Mouse (Mus musculus) embryo, embryonic 9.5 days (tissue): Measurements from ENCODE around the gene Gm49450.
"Not testable (repeated sequence)": the region's sequence is repeated elsewhere in the genome, so short reads cannot be mapped to it uniquely, and the experiment has no call there.

ENCODE experiments used
- DNase-seq: peaks from one replicate; pipeline ENCODE4 v3.0.0-alpha.2; 2017; ENCODE audit errors: extremely low spot score

Gene Gm49450

DNA sequence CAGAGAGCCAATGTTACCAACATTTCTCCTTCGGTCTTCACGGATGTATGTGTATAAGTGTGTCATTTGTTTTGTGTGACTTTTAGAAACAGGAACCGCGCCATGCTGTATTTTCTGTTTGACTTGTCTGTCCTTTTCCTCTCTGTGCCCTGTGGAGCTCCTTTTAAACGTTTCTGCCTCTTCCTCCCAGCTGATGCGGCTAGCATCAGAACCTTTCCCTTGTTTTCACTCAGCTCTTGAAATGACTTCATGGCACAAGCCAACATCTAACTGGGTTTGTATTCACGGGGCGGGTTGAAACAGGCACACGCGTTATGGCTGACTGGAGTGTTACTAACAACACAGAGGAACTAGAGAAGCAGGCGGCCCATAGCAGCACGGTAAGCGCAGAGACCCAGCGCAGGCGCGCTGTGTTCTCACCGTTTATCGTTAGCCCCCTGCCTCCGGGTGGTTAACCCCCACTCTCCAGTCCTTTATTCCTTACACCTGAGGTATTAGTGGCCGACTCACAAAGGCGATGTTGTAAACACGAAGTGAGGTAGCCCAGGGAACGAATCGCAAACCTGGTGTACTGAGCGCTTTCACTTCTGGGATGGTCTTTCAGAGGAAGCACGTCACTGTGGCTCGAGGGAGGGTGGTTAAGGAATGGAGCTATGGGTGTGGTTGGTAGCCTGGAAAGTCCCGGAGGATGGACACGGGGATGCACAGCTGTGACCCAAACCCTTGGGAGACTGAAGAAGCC lies 32.1 kb upstream of the Gm49450 start:
- DNase-seq: peak; percentile 75

DNA sequence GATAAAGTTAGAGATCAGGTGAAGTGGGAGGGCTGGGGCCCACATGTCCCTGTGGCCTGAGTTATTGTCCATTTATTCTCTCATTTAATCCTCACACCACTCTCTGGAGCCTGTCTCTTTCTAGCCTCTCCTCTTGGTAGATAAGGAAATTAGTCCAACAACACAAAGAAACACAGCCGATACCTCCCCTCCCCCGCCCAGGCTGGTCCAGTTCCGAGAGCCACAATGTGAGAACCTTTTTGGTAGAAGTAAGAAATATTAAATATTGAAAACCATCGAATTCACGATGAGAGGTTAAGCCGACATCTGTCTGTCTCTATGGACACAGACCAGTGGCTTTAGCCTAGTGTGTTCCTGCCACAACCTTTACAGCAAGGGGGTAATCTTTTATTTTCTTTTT lies 31.3 kb upstream of the Gm49450 start:
- peak; percentile 43 for DNase-seq

GRCm38 (mm10) chr15:98983431-98984081 lies 30.2 kb upstream of the Gm49450 start:
- peak; percentile 68 for DNase-seq

- no peak for DNase-seq
Measured at GRCm38 (mm10) chr15:98982100-98982499, 28.7 kb upstream of the Gm49450 start.

GRCm38 (mm10) chr15:98980012-98980614 lies 26.8 kb upstream of the Gm49450 start:
- peak; percentile 31 for DNase-seq

GRCm38 (mm10) chr15:98978409-98979172 lies 25.2 kb upstream of the Gm49450 start:
- no peak for DNase-seq

DNA sequence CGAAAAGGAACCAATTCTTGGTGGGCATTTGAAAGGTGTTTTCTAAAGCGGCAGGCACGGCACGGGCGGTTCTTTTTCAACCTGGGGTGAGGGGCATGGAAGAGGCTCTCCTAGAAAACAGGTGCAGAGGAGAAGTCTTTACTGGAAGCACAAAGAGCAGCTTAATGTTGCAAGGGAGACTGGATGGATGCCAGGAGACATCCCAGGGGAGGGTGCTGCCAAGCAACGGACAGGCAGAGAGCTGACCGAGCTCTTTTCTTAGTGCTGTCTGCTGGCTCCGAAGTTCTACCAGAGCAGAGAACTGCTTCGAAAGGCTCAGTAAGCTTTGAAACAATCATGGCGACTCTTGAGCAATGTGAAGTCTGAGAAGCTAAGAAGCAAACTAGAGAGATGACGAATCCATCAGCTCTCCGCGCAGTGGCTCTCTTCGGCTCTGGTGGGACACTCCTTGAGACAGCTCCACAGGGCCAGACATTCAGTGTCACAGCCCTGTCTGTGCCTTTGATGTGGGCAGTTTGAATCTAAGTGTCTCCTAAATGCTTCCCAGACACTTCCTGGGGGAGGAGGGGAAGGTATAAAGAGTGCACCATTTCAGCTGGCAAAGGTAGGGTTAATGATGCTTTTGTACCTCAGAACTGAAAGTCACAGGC lies 24.5 kb upstream of the Gm49450 start:
- no peak for DNase-seq

DNA sequence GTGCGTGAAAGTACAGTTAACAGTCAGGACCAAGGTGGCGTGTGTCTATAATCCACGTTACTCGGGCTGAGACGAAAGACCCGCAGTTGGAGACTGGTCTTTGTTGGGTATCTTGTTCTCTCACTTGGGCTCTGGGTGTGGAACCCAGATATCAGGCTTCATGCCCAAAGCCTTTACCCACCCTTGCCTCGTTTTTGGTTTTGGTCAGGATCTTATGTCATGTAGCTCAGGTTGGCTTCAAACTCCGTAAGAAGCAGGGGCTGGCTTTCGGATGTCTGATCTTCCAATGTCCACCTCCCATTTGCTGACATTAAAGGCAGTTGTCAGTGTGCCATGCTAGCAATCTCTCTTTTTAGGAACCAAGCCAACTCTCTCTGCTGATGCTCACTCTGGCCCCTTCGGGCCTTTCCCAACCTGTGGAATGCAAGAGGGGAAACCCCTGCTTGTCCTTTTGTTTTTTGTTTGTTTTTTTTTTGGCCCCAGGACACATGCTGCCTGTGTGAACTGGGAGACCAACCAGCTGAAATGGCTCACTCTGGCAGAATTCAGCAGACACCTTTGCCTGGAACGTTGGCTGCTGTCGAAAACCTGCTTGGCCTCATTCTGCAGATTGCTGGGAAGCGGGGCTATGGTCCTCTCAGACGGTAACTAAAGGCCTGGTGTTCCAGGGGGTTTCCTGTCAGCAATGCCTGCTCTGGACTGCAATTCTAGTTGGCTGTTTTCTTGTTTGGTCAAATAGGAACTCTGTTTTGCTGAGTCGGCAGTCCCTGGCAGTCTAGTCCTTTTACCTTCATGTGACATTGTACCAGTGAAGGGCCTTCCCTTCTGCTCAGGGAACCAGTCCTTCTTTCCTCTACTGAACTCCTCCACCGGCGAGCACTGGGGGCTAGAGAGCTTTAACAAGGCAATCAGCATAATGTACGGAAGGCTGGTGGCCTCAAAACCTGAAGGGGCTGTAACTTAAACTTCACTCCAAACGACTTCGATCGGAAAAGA lies 23.7 kb upstream of the Gm49450 start:
- DNase-seq: no peak

DNA sequence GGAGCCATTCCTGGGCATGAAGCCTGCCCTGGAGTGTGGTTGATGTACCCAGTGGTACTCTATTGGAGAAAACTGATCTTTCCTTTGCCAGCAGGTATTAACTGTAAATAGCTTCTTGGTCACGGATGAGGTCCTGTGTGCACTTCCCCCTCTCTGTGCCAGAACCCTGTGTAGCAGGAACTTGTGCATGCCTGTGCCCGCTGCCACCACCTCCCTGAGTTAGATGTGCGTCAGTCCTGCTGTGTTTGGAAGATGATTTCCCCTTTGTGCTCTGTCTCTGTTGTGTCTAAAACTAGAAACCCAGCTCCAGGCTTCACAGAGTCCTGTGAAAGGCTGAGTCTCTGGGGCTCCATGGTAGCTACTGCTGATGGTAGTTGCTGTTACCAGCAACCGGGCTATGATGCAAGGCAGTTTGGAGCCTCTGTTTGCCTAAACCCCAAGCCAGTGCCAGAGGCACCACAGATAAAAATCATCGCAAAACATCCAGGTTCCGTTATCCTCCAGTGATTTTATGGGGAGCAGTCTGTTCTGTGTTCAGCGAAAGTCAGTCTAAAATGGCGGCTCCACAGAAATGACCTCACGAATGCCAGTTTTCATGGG lies 19.8 kb upstream of the Gm49450 start:
- no peak for DNase-seq

GRCm38 (mm10) chr15:98971576-98972320 lies 18.4 kb upstream of the Gm49450 start:
- not testable (repeated sequence) for DNase-seq

GRCm38 (mm10) chr15:98971111-98971510 lies 17.8 kb upstream of the Gm49450 start:
- no peak for DNase-seq

- DNase-seq: peak; percentile 68
Measured at GRCm38 (mm10) chr15:98969372-98970101, 16.2 kb upstream of the Gm49450 start.

DNA sequence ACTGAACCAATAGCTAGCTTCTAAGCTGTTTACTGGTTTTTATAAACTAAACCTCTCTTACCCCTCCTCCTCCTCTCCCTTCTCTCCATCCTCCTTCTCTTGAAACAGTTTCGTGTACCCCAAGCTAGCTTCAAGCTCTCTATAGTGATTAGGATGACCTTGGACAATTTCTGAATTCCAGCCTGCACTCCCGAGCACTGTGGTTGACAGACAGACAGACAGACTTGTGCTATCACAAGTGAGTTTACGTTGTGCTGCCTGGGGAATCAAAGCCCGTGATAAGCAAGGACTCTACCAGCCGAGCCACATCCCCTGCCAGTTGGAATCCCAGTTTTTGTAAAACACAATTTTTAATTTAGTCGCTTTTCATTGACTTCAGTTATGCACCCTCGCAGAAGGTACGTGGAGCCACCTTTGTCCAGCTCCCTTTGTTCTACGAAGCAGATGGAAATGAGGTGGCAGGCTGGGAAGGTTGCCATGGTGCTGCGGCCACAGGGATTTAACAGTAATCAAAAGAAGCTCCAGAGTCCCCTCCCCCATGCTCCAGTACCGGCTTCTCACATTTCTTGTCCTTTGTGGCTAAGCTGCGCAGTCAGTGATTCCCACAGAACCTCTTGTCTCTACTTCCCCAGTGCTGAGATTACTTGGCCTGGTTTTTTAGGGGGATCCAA lies 15.5 kb upstream of the Gm49450 start:
- peak; percentile 86 for DNase-seq

DNA sequence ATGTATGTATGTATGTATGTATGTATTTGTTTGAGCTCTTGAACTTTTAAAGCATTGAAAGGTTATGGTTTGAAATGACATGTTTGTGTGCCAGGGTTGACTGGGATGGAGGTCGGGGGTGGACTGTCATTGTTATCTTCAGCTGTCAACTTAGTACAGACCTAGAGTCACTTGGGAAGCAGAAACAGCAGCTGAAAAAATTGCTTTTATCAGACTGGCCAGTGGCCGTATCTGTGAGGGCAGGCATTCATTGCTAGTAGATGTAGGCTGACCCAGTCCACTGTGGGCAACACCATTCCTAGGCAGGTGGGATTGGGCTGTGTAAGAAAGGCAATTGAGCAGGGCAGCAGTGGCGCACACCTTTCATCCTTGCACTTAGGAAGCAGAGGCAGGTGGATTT lies 6.2 kb upstream of the Gm49450 start:
- DNase-seq: no peak

DNA sequence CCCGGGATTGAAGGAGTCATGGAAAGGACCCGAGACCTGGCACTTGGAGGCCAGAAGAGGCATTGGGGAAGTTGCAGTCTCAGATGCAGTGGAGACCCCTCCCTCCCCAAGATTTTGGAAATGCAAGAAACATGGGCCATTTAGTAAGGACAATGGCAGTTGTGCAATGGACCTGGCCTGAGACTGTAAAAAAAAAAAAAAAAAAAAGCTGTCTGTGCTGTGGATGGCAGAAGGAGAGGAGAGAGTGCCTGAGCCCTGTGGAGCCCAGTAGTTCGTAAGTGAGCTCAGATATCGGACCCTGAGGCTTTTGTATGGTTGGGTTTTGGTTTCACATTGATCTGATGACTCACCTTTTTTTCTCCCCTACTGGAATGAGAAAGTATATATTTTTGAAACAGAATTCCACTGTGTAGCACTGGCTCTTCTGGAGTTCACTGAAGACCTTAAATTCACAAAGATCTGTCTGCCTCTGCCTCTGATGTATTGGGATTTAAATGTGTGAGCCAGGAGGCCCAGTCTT lies 5.6 kb upstream of the Gm49450 start:
- no peak for DNase-seq

GRCm38 (mm10) chr15:98957475-98957874 lies 4.1 kb upstream of the Gm49450 start:
- DNase-seq: no peak

DNA sequence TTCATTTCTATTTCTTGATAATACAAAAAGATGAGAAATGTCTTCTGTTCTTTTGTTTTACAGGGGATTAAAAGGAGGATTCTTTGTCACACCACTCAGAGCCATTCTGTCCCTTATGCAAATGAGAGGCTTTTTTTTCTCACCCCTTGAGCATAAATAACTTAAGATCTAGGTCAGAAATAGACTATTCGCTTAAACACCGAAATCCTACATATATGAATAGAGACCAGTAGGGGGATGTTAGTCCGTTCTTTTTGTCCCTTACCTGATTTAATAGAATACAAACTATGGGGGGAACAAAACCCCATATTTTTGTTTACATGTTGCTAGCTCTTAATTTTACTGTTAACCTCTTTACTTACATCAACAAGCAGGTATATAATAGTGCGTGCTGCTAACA lies 2.6 kb upstream of the Gm49450 start:
- DNase-seq: no peak

DNA sequence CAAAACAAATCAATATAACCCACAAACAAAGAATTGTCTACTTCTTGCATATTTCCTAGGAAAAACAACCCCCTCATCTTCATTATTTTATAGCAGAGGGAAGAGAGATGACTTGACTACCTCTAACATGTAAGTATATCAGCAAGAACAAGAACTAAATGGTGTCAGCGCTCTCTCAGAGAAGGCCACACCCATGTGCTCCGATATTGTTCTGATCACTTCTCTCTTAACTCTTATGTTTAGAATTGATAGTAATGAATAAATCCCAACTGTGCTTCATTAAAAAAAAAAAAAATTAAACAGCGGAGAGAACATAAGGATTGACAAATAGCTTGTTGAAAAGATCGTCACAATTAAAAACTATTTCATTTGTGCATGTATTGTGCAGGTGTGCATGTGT lies 2.0 kb upstream of the Gm49450 start:
- DNase-seq: no peak
